Mouse (Mus musculus) testis, adult 2 months (tissue): ENCODE results near the gene Lamb3. TPM values are rescaled to one million over a fixed set of nuclear protein-coding genes. Genes with fewer than 3 reads are reported as not detected.

Experiments used
- H3K27ac ChIP-seq: fragments of 200-500 bp; 2 replicates; pipeline ENCODE4 v1.5.1; 2012; ENCODE audit warnings: low read depth, low read length; ENCODE audit not compliant: control insufficient read depth, insufficient read depth
- H3K27me3 ChIP-seq: fragments of 200-500 bp; 2 replicates; pipeline ENCODE4 v1.6.1; 2012; ENCODE audit warnings: mild to moderate bottlenecking, low read length, moderate library complexity; ENCODE audit not compliant: control insufficient read depth, insufficient read depth
- H3K36me3 ChIP-seq: fragments of 200-500 bp; 2 replicates; pipeline ENCODE4 v1.6.1; 2012; ENCODE audit warnings: mild to moderate bottlenecking, low read length; ENCODE audit not compliant: control insufficient read depth, insufficient read depth
- H3K4me1 ChIP-seq: fragments of 200-500 bp; 2 replicates; pipeline ENCODE4 v1.6.1; 2012; ENCODE audit warnings: low read length; ENCODE audit not compliant: control insufficient read depth, insufficient read depth
- H3K4me3 ChIP-seq: fragments of 200-500 bp; 2 replicates; pipeline ENCODE4 v1.5.1; 2012; ENCODE audit warnings: low read depth, mild to moderate bottlenecking, low read length, moderate library complexity, mixed read lengths; ENCODE audit not compliant: control insufficient read depth
- CTCF ChIP-seq: fragments of 200-500 bp; IDR thresholded peaks from 2 replicates; pipeline ENCODE4 v1.5.1; 2012; ENCODE audit warnings: low read depth, mild to moderate bottlenecking, inconsistent platforms, low read length, moderate library complexity; ENCODE audit not compliant: control insufficient read depth, insufficient read depth, insufficient replicate concordance
- POLR2A ChIP-seq: fragments of 200-500 bp; IDR thresholded peaks from 2 replicates; pipeline ENCODE4 v1.6.1; 2012; ENCODE audit warnings: low read depth, mild to moderate bottlenecking, inconsistent platforms, low read length, moderate library complexity; ENCODE audit not compliant: control insufficient read depth
- polyA plus RNA-seq: library from polyadenylated mRNA; depleted of rRNA; stranded (reverse); fragments of >200 nt; gene quantifications from 2 replicates; pipeline ENCODE4 v1.2.3, GENCODE M21; 2012; rRNA removed

Lamb3 gene
- polyA plus RNA-seq = 4.2 and 4.8 TPM in 2 replicates

DNA sequence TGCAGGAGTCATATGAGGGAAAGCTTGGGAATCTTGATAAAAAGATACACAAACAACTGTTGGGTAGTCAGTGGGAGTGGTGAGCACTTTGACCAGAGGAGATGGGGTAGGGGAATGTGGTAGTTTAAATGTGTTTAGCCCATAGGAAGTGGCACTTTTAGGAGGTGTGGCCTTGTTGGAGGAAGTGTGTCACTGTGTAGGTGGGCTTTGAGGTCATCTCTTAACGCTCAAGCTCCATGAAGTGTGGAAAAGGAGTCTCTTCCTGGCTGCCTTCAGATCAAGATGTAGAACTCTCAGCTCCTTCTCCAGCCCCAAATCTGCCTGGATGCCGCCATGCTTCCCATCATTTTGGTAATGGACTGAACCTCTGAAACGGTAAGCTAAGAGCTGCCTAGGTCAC is at the start of gene Lamb3:
Gene Lamb3, plus strand, starts transcription at position 197 of the 400 bp plus-strand sequence.
- Histone ChIP-seq H3K36me3 (no peaks in the 10 kb centered on the region), H3K27me3 (no peaks in the 10 kb centered on the region), H3K27ac (no peak within 1 kb of the TSS), H3K4me3 (no peak within 1 kb of the TSS), H3K4me1 (no peaks in the 10 kb centered on the region)
- TF ChIP-seq POLR2A (no peak), CTCF (no peak)

DNA sequence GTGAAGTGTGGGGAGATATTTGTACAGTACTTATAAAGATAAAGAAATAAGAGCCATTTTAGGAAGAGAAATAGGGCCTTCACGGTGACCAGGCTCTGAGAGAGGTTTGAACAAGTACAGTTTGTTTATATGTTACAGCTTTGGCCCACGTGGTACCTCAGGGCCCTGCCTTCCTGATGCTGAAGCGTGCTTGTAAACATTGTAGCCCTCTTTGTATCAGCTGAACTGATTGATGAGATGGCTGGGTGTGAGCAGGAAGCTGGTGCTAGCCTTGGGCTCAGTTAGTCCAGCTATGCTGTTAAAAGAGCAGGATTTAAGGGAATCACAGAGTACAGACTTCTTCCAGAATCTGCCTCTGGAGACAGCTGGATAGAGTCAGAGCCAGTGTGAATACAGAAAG is 48.3 kb upstream of the Lamb3 start:
- TF ChIP-seq POLR2A (no peak), CTCF (no peak)
- Histone ChIP-seq H3K36me3 (no peaks in the 10 kb centered on the region), H3K4me3 (peak overlapping the region; percentile 79), H3K27me3 (no peaks in the 10 kb centered on the region), H3K4me1 (peaks cover 10% of the 10 kb centered on the region), H3K27ac (no peak overlapping the region)

DNA sequence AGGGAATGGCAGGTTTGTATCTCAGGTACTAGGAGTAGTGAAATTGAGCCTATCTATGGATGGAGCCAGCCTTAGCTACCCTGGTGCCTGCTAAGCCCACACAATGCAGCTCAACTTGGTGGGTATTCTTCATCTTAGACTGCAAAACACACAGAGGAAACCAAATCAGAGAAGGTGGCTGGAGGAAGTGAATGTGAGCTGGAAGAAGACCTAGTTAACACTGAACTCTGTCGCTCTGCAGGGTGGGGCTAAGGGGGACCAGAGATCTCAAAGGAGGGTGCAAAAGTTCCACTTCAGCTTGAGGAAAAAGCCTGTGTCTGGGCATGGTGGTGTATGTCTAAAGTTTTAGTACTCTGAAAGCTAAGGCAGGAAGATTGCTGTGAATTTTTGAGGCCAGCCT is 47.9 kb upstream of the Lamb3 start:
- no peaks in the 10 kb centered on the region for H3K27me3 ChIP-seq
- H3K4me1 ChIP-seq = peaks cover 10% of the 10 kb centered on the region
- no peak for TF ChIP-seq CTCF
- no peak for TF ChIP-seq POLR2A
- no peak overlapping the region for H3K27ac ChIP-seq
- peak overlapping the region; percentile 79 for H3K4me3 ChIP-seq
- no peaks in the 10 kb centered on the region for H3K36me3 ChIP-seq

DNA sequence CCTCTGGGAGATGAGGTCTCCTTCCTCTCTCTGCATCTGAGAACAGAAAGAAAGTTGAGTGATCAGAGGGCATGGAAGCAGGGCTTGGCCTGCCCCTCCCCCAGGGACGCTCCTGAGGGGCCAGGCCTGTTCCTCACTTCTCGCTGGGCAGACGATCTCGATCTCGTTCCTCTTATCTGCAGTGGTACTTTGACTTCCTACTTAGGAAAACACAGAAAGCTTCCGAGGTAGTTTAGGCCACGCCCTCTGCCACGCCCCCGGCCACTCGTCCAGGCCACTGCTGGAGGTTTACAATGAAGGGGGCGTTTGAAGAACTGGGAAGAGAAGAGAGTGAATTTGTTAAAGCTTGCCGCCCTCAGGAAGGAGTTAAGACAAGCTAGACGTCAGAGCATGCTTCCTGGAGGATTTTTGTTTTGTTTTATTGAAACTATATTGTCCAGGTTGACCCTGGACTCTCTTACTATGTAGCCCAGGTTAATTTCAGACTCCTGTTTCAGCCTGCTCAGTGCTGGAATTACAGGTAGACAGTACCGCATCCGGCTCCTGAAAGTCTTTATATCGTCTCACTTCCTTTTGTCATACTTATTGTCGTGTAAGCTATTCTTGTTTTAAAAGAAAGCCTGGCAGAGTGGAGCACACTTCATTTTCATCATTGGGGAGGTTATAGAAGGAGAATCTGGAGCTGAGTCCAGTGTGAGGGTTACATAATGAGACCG is 47.0 kb upstream of the Lamb3 start:
- Histone ChIP-seq H3K4me3 (peak overlapping the region; percentile 79), H3K27ac (no peak overlapping the region), H3K27me3 (no peaks in the 10 kb centered on the region)

DNA sequence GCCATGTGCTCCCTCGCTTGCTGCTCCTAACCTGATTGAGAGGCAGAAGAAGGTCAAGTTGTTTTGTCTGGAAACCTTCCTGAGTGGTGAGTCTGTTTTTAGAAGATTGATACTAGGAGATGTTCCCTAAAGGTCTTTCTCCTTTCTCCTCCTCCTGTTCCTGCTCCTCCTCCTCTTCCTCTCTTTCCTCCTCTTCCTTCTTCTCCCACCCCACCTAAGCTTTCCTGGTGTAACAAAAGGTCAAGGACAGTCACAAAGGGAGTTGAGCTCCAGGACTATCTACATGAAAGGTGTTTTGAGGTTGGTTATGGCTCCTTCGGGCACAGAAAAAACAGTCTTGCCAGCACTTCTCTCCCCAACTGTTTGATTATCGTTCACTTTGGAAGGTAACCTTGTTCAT is 39.8 kb upstream of the Lamb3 start, which contains the start of gene A130010J15Rik:
Gene A130010J15Rik, plus strand, starts transcription at position 301 of the 400 bp plus-strand sequence.
- H3K27ac ChIP-seq = peak within 1 kb of the TSS; percentile 48; the same call in 1 of the 2 replicates
- H3K4me1 ChIP-seq = no peaks in the 10 kb centered on the region; the same call in none of the 2 replicates
- H3K4me3 ChIP-seq = peak within 1 kb of the TSS; percentile 36
- H3K36me3 ChIP-seq = no peaks in the 10 kb centered on the region
- H3K27me3 ChIP-seq = no peaks in the 10 kb centered on the region
- TF ChIP-seq CTCF = no peak
- TF ChIP-seq POLR2A = no peak

More for the DNA sequence above, 47.0 kb upstream of the Lamb3 start:
- Histone ChIP-seq H3K4me1 (peaks cover 10% of the 10 kb centered on the region), H3K36me3 (no peaks in the 10 kb centered on the region)
- TF ChIP-seq POLR2A = no peak
- TF ChIP-seq CTCF = no peak

DNA sequence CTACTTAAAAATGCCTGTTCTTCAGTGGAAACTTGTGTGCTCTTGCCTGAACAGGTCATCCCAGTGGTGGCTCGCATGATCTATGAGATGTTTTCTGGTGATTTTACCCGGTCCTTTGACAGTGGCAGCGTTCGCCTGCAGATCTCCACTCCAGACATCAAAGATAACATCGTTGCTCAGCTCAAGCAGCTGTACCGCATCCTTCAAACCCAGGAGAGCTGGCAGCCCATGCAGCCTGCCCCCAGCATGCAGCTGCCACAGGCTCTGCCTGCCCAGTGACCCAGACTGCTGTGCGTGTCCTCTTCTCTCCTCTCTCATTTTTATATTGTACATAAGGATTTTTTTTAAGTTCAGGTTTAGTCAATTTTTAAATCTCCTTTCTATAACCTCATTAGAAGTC is 38.3 kb upstream of the Lamb3 start:
- Histone ChIP-seq H3K27ac (no peak overlapping the region), H3K27me3 (no peaks in the 10 kb centered on the region), H3K4me3 (no peak overlapping the region), H3K36me3 (no peaks in the 10 kb centered on the region), H3K4me1 (peaks cover 6% of the 10 kb centered on the region)
- no peak for TF ChIP-seq CTCF
- no peak for TF ChIP-seq POLR2A

DNA sequence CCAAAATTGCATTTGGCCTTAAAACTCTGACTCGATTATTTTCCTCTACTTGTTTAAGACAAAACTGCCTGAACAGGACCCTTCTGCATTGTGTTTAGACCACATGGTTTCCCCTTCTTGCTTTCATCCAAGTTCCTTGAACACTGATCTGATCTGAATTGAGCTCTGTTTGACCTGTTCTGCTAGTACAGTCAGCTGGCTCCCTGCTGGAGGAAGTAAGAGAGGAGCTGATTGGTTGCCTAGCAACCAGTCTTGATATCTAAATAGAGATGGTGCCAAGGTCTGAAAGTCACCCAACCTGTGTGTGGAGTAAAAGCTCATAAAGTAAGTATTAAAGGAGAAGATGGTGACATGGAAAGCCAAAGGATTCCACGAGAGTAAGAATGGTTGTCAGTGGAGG is 37.6 kb upstream of the Lamb3 start:
- no peak overlapping the region for H3K27ac ChIP-seq
- no peaks in the 10 kb centered on the region for H3K36me3 ChIP-seq
- no peaks in the 10 kb centered on the region for H3K27me3 ChIP-seq
- H3K4me1 ChIP-seq = peaks cover 11% of the 10 kb centered on the region
- TF ChIP-seq CTCF = no peak
- TF ChIP-seq POLR2A = no peak
- H3K4me3 ChIP-seq = no peak overlapping the region
